Mouse (Mus musculus): ENCODE data around the gene Slc37a3.

DNA sequence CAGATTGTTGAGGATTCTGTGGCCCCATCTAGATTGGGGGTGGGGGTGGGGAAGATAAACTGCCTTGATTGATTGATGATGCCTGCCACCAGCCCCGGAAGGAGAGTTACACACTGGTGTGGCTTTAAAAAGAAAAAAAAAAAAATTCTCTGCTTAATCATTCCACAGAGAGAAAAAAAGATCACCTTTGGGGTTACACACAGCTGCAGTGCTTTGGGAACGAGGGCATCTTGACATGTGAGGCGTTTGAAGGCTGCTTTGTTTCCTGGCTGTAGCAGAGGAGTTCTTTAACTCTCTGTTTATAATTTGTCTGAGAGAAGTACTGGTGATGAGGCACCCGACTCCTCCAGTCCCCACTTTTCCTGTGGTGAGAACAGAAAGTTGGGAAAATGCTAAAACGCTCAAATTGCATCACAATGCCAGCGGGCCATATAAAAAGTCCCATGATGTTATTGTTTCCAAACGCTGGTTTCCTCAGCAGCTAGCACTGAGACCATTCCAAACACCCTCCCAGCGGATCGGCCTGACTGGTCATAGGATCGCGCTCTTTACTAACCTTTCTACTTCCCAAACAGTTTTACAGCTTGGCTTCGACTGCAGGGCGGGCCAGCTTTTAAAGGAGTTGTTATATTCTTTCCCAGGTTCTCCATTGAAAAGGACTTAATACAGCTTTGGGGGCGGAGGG, 81.6 kb downstream of the Slc37a3 start:
- TF ChIP-seq CTCF (IDR thresholded peaks at IDR 0.05; ENCODE audit: borderline replicate concordance, control insufficient read depth, extremely low read depth, insufficient read depth, low read length, poor library complexity): no peak
- no peak for TF ChIP-seq POLR2A (IDR thresholded peaks at IDR 0.05; ENCODE audit: control insufficient read depth, extremely low read depth, insufficient read depth, low read length, poor library complexity)

Measured in thymus, adult 2 months (tissue).